Mouse (Mus musculus): Measurements from ENCODE around the gene Noxa1.

The Noxa1 gene

DNA sequence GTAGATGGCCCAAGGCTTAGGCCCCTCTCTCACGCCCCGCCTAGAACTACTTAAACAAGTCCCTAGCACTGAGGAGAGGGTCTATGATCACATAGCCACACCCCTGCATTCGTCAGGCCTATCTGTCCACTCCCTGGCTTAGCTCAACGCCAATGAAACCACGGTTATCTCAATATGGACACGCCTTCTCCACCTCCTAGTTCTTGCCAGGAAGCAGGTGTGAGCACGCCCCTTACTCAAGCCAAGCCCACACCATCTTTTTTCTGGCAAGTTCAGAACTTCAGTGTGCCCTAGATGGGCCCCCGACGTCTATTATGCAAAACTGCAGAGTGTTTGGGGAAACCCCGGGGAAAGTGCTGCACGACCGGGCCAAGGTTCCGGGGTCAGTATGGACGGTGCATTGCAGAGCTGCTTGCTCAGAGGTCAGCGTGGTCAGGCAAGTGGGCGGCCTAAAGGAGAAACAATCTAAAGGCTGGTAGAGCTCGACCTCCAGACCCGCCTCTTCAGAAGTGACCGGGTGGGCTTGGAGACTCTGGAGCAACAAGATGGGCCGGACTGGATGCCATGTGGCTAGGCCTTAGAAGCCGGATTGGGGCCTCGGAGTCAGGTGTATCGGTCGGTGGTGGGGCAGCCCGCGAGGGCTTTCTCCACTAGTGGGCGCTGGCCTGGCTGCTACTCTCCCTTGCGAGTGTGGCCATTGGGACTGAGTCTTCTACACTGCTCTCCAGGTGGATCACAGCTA, at the start of gene Noxa1:
Noxa1 (minus strand) TSS at position 41 of the 742 bp plus-strand sequence.
- no peak for DNase-seq

DNA sequence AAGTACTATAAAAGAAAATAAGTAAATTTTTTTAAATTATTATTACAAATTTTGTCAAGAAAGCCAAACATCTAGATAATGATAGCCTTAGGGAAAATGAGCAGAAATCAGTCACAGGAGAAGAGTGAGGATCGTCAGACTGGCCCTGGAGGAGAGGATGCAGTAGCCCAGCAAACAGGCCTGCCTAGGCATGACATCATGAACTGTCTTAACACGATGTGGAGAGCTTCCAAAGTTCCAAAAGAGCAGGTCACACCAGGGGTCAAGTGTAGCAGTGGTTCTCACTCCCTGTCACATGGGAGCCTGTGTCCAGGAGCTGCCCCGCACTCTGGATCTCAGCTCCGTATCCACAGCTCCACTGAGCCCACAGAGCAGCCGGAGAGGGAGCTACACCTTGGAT, 47.0 kb upstream of the Noxa1 start:
- DNase-seq: no peak

DNA sequence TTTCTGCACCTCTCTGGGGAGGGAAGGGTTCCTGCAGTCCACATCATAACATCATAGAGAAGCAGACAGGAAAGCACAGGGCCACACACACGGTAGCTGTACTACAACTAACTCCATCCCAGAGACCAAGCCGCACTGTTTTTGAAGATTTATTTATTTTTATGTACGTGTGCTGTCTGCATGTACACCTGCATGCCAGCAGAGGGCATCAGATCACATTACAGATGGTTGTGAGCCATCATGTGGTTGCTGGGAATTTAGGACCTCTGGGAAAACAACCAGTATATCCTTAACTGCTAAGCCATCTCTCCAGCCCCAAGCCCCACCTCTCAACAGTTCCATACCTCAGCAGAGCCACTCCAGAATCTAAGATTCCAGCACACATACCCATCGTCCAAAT, 46.2 kb upstream of the Noxa1 start:
- DNase-seq: no peak

DNA sequence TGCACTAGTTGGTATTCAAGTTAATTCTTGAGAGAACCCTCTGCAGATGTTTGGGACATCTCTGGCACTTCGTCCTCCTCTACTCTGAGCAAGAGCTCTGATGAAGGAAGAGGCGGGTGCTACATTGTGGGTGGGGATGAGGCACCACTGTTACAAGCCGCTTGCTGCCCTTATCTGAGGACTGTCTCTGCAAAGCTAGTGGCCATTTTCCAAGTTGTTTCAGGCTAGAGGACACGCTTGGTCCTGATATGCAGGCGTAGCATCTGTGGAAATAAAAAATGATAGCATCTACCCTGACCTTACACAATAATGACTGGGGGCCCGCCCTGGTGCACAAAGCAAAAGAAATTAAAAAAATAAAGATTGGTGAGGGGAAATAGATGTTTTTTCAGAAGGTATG, 42.9 kb upstream of the Noxa1 start:
- DNase-seq: no peak

DNA sequence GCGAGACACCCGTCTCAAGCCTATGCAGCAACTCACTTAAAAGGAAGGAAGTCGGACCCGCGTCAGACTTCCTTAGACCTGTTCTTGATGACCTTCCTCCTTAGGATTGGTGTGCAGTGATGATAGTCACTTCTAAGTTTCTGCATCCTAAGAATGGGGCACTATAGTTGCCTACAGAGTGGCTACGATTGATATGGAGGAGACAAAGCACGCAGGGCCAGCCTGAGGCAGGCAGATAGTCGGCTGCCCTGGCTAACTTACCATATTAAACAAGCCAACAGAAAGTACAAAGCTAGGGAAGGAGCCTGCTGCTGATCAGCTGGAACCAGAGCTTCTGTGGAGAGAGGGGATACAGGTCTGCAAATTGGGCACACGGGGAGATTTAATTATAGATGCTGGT, 36.7 kb upstream of the Noxa1 start:
- DNase-seq: no peak

DNA sequence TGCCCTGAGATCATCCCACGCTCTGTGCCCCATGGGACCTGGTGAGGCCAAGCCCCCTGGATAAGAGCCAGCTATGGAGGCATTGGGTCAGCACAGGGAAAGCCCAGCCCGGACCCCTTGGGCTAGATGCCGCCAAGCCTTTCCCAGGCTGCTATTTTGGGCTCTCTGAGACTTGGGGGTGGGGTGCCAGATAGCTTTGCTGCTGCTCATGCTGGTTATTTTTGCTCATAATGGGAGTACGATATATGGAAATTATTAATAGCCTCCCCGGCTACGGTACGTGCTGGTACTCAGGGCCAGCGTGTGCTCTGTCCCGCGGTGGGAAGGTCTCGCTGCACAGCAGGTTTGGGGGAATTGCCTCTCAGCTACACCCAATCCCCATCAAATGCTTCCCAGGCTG, 33.1 kb upstream of the Noxa1 start:
- no peak for DNase-seq

DNA sequence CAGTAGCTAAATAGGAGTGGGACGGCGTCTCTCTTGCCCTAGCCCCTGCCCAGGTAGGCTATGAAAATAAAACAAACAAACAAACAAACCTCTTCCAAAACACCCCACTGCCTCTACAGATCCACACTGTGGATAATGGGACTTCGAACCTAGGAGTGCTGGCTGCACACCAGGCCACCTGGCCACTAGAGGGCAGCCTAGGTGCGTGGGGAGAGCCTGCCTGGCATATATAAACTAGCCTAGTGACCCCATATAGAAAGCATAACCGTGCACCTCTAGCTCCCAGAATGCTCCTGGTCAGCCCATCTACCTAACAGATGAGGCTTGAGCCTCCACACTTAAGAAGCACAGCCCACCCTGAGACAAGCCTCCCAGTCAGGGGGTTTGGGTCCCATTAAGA, 32.3 kb upstream of the Noxa1 start:
- DNase-seq: peak; percentile 82

DNA sequence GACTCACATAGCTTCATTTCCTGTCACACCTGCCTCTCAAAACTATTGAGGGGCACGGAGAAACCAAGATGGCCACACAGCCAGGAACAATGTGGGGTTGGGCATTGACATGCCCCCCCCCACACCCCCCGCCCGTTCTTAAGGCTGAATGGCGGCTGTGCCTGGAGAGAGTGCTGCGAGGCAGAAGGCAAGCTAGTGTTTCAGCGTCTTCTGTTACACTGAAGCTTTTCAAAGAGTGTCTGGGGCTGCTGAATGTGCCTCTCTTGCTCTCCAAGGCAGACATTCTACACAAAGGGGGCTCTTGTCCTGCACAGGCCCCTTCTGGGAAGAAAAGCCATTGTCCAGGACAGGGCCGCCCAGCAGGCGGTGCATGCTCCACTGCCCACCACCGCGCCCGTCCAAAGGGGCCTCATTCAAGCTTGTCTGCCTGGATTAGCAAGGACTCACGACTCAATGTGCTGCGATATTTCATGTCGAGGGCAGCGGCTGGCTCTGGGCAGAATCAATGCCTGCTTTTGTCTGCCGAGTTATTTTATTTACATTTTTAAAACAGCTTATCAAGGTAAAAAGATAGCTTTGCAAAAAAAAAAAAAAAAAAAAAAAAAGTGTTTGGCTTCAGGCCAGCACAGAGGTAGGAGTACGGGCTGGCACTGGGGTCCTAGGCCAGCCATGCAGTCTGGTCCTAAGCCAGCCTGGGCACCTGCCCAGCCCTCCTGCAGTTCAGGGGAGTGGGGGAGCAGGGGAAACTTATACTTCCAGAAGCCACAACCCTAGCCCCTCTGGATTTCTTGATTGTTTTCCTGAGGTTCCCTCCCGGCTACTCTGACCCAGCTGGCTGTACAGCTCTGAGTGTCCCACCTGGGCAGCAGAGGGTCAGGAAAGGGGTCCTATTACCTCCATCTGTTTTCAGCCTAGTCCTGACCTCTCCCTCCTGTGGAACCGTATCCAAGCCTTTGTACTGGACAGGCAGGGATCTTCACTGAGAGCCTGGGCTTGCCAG, 31.4 kb upstream of the Noxa1 start:
- no peak for DNase-seq

DNA sequence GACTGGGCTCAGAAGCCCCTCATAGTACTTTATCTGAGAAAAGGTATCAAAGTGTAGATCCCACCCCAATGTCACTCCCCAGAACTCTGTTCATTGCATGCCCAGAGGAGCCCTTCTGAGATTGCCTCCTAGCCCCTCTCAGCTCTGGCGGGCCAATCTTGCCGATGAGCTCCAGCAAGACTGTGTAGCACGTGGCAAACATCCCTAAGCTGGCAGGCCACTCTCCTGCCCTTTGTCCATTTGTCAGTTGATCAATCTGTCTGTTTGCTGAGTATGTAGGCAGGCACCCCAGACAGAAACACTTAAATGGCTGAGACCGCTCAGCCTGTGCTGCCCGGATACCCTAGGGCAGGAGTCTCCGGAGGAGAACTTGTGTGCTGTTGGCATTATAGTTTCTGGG, 30.2 kb upstream of the Noxa1 start:
- no peak for DNase-seq

DNA sequence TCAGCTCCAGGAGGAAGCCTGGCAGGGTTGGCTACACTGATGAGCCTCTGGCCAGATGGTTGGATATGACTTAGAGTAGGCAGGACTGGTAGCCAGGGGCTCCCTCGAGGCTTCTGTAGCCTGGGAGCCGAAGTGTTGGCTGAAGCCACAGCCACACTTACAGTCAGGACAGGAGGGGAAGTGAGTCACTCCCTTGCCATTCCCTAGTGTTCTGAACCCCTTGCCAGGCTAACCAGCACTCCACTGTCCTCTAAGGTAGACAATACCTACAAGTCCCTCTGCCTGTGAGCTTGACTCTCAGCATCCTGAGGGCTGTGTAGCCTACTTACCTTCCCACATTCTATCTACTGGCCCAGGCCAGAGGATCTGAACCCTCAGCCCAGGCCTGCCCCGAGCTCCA, 29.5 kb upstream of the Noxa1 start:
- no peak for DNase-seq

DNA sequence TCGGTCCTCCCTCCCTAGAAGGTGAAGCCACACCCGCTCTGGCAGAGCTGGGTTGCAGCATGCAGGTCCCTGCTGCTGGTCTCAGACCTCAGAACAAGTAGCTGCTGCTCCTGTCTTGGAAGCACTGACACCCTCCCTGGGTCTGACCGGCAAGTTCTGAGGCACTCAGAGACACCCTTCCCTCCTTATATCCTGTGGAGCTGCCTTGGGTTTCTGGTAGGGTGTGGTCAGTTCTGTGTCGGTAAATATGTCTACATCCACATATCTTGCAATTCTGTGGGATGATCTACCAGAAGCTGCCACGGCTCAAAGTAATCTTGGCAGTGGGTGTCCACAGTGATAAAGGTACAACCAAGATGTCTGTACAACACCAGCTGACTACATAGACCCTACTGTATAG, 28.6 kb upstream of the Noxa1 start:
- no peak for DNase-seq

DNA sequence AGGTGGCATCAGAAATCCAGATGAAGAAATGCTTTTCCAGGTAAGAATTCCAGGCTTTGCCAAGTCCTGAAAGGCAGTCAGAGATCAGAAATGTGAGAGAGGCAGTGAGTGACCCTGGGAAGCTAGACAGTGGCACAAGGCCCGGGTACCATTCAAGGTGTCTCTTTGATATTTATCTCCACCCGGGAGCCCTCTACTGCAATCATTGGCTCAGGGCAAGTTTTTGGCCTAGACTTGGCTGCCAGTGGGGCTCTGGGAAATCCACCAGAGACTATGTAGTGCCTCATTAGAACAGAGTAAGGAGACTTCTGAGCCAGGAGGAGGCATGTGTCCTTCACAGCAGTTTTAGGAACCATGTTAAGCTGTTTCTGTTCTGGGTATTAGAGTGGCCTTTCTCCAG, 27.7 kb upstream of the Noxa1 start:
- no peak for DNase-seq

DNA sequence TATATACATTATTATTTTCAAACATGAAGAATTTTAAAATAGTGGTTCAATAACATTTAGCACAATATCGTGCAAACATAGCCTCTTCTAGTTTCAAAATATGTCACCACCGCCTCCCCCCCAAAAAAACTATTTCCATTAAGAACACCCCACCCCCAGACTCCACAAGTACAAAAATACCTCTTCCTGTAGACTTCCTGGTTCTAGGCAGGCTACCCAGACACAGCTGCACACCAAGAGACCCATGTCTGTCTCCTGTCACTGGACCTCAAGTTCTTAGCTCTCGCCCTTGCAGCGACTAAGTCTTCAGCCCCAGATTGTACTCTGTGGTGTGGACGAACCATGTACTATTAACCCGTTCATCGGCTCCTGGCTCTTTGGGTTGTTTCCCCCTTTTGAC, 26.0 kb upstream of the Noxa1 start:
- no peak for DNase-seq

DNA sequence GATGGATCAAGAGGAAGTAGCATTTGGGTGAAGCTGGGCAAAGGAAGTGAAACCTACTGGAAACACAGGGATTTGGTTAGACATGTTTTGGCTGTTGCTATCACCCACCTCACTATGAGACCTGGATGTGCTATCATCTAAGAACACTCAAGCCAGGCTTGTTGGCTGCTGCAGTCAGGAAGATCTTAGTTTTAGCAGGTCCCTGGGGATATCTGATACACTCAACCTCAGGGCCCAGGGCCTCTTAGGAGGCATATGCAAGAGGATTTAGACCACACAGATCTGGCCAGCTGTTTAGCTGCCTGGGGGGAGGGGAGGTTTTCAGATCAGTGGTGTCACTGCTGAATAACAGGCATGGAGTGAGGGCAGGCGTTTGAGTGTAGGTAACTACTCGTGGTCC, 20.5 kb upstream of the Noxa1 start:
- no peak for DNase-seq

DNA sequence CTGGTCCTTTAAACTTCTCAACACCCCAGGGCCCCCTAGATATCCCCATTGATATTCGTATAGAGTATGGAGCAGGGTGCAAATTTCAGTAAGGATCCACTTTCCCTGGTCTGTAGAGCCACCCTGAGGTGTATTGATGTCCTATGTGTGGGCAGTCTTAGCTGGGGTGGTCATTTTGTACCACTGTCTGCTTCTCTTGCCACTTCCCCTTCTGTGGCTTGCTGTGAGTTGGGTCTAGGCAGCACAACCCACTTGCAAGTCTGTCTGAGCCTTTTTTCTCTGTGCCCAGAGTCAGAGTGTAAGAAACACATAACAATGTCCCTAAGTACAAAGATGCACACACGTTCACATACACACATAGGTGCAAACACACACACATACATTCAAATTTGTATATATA, 19.4 kb upstream of the Noxa1 start:
- no peak for DNase-seq

DNA sequence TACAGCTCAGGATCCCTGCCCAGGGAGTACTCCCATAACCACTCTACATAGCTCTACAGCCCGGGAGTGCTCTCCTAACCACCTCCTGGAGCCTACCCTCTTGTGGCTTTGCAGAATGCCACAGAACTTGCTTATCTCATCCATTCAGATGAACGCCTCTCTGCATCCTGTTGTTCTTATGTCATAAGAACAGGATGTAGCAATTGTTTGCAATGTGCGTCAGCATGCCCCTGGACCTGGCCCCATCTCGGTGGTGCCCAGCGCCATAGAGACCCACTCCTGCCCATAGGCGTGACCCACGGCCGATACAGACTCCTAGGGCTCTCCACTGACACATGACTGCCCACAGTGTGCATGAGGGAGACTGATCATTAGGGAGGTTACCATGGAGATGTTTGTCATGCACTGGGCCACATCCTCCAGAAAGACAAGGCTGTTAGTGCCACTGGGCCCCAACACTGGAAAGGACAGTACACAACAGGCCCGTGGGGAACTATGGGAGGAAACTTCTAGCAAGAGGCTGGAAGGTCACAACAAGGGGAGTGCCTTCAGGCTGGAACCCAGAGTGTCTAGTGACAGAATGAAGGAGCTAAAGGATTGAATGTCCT, 16.3 kb upstream of the Noxa1 start:
- DNase-seq: peak; percentile 68

DNA sequence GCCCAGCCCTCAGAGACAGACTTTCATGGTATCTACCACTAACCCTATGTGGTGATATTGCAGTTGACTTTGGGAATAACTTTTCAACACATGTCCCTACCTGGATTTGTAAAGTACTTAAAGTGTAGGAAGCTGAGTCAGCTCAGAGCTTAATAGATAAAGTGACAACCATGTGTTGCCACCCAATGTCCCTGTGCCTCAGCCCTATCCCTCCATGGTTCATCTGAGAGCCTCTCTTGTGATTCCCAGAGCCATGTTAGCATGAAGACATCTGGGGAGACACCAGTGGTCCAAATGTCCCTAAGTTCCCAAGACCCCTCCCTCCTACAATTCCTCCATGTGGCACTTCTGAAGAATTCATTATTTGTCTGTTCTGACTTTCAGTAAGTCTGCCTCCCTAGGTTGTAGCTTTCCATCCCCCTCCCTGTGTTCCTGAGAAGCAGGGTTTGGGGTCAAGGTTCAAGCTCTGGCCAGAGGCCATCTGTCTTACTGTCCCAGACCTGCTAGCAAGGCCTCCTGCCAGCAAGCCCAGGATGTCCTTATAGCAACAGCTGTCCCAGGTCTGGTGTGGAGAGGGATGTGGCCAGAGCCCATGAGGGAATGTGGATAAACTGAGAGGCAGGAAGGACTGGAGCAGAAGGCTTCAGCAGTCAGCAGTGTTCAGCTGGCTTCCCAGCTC, 15.7 kb upstream of the Noxa1 start:
- DNase-seq: peak; percentile 58

DNA sequence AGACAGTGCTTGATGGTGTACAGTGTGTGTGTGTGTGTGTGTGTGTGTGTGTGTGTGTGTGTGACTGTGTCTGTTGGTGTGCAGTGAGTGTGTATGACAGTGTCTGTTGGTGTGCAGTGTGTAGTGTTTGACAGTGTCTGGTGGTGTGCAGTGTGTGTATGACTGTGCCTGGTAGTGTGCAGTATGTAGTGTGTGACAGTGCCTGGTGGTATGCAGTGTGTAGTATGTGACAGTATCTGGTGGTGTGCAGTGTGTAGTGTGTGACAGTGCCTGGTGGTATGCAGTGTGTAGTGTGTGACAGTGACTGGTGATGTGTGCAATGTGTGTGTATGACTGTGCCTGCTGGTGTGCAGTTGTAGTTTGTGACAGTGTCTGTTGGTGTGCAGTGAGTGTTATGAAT, 14.5 kb upstream of the Noxa1 start:
- DNase-seq: no peak

DNA sequence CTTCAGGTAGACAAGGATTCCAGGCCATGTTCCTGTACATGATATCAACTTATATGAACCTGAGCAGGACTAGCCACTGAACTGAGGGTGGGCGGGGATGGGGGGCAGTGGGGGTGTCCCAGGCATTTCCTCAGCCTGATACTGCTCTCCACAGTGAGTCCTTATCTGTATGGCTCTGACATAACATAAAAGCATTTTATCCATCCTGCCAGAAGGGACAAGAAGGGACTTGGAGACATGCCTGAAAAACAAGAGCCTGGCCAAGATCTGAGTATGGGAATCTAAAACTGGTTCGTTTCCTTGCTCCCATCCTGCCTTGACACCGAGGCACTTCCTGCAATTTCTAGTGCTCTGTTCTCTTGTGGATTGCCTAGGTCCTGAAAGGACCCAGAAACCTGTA, 11.1 kb upstream of the Noxa1 start:
- DNase-seq: peak; percentile 20

DNA sequence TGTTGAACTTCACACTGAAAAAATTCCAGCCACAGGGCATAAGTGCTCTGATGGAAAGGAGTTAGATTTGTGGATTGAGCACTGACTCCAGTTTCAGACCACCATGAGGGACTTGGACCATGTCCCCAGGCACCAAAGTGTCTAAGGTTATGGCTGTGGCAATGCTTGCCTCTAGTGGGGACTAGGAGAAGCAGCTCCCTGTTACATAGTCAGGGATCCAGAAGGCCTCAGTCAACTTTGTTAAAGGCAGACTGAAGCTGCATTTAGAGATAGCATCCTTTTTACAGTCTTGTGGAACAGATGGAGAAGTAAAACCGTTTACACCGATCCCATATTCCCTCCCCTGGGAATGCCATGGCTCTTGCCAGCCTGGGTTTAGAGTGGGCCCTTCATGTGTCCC, 9.2 kb upstream of the Noxa1 start:
- no peak for DNase-seq

DNA sequence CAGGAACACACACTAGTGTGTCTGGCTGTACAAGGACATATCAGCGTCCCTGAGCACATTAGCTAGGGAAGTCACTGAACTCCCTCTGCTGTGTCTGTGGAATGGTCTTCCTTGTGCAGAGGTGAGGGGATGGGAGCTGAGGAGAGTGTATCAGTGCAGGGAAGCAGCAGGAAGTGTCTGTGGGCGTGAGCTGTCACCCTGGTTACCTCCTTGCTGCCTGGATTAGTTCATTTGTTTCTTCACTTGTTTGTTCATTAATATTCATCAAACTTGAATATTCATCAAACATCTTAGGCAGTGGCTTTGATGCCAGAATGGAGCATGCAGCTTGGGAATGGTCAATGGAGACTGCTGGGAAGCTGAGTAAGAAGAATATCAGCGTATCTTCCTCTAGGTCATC, 4.8 kb upstream of the Noxa1 start:
- DNase-seq: no peak

DNA sequence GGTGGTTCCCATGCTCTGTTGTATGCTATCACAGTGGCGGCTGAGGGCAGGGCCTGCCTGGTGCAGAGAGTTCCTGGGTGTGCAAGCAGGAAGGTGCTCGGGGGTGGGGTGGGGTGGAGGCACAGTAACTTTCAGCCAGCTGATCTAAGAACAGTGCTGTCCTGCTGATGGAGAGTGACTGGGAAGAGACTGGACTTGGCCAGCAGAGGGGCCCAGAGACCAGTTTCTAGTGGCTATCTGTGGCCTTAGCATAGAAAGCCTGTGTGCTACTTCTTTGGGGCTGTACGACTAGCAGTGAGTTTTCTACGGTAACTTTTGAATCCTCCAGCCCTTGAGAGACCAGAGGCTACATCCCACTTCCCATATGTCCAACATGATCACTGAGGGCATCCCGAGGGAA, 4.0 kb upstream of the Noxa1 start:
- DNase-seq: peak; percentile 54

DNA sequence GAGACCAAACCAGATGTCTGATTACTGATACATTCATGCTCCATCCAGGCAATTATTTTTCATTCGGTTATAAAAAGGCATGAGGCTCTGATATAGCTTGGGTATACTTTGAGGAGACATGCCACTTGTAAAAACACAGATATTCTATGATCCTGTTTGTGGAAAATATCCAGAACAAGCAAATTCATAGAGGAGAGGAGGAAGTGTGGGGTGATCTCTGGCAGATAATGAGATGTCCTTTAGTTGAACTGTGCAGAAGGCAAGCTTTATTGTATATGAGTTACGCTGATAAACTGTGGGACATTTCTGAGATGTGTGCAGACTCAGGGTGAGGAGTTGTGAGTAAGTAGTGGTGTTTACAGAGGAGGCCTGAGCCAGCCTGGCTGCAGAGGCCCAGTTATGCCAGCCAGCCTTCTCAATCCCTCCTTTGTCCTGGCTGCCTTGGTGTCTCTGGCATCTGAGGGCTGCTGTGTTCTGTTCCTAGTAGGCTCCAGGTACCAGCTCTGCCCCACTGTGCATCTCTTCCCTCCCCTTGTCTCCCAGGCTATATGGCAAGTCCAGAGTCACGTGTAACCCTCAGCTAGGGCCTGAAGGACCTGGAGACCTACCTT, 3.2 kb upstream of the Noxa1 start:
- no peak for DNase-seq

Data from lung, postnatal 14 days (tissue).